Mouse (Mus musculus) forebrain, embryonic 12.5 days (tissue): ENCODE measurements at regions not wholly inside any gene's neighbourhood (a gene's known extent, or its start where the extent isn't known, plus 50 kb on each side); places are given as distances from the start of the nearest gene placed in this dataset.

Experiments
- ATAC-seq: fragments of 200-750 bp; cut with Nextera tagmentation; 2 replicates; pipeline ENCODE4 v1.8.0; 2017; ENCODE audit warnings: moderate TSS enrichment; ENCODE audit not compliant: low FRiP score
- H3K27ac ChIP-seq: fragments of 300-500 bp; sonication (generic); 2 replicates; pipeline ENCODE4 v1.5.1; 2016; ENCODE audit warnings: mild to moderate bottlenecking
- H3K27me3 ChIP-seq: fragments of 300-500 bp; sonication (generic); 2 replicates; pipeline ENCODE4 v1.6.1; 2016; ENCODE audit warnings: mild to moderate bottlenecking
- H3K36me3 ChIP-seq: fragments of 300-500 bp; sonication (generic); replicated peaks from 2 replicates; pipeline ENCODE4 v1.6.1; 2016; ENCODE audit warnings: mild to moderate bottlenecking
- H3K4me1 ChIP-seq: fragments of 300-500 bp; sonication (generic); 2 replicates; pipeline ENCODE4 v1.6.1; 2016
- H3K4me2 ChIP-seq: fragments of 300-500 bp; sonication (generic); 2 replicates; pipeline ENCODE4 v1.6.1; 2016; ENCODE audit warnings: mild to moderate bottlenecking, moderate library complexity
- H3K4me3 ChIP-seq: fragments of 300-500 bp; sonication (generic); replicated peaks from 2 replicates; pipeline ENCODE4 v1.5.1; 2016; ENCODE audit warnings: mild to moderate bottlenecking
- H3K9ac ChIP-seq: fragments of 300-500 bp; sonication (generic); 2 replicates; pipeline ENCODE4 v1.6.1; 2016; ENCODE audit warnings: mild to moderate bottlenecking
- H3K9me3 ChIP-seq: fragments of 300-500 bp; sonication (generic); 2 replicates; pipeline ENCODE4 v1.6.1; 2016
- WGBS: fragments of 180-500 bp; shearing (Covaris S2); methylation state at CpG from one replicate; pipeline ENCODE4 v1.1.7; 2016; 5-methylcytosine and 5-hydroxymethylcytosine counted together

DNA sequence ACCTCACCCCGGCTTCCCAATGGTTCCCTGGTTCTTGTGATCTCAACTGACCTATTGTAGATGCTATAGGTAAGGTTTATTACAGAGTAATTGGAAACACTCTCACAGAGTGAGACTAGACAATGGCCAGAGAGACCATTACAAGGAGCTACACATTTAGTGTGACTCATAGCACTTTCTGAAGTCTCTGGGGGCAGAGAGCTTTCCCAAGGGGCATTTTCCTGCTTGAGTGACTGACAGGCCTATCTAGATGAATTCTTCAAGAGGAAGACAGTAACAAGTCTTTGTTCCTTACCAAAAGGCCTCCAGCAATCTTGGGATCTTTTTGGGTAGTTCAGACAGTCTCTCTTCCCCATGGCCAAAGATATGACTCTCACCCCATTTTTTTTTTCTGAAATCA is 316.4 kb upstream of the Klf3 start:
- Histone ChIP-seq H3K9ac (no peak overlapping the region), H3K27ac (no peak overlapping the region), H3K27me3 (no peaks in the 10 kb centered on the region), H3K4me2 (no peak overlapping the region), H3K4me1 (peaks cover 13% of the 10 kb centered on the region), H3K9me3 (peaks cover 6% of the 10 kb centered on the region; the same call in 1 of the 2 replicates), H3K36me3 (no peaks in the 10 kb centered on the region), H3K4me3 (no peak overlapping the region)
- ATAC-seq = no peak
- WGBS = 100% methylated on average over 1 of the region's 1 CpGs

DNA sequence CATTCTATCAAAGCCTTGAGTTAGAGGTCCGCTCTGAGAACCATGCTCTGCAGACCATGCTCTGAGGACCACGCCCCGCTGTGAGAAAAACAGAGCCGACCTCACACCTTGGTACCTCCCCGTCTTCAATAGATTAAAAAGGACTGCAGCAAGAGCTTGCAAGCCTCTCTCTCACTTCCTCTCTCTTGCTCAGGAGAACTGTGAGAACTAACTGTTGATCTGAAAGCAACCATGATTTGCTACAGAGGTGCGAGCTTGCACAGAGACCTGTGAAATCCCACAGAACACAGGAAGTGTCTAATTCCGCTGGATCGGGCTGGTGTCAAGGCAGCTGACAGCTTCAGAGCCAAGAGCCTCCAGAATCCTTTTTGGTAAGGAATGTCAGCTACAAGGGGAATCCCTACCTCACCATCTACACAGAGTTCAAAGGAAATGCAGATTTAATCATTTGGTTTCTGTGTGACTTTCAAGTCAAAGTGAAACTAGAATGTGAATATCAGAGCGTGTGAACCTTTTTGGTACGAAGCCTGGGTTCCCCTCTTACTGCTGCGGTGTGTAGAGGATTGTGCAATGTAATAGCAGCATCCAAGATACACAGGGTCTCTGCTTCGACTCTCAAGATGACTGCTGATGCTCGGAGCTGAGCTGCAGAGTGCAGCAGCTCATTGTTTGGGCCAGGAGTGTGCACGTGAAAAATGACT is 315.3 kb upstream of the Klf3 start:
- H3K9me3 ChIP-seq = peaks cover 6% of the 10 kb centered on the region; the same call in 1 of the 2 replicates
- no peak overlapping the region for H3K4me3 ChIP-seq
- no peaks in the 10 kb centered on the region for H3K36me3 ChIP-seq
- H3K9ac ChIP-seq = no peak overlapping the region
- no peaks in the 10 kb centered on the region for H3K27me3 ChIP-seq
- no peak for ATAC-seq
- H3K4me2 ChIP-seq = no peak overlapping the region
- 88% methylated on average over 14 of the region's 14 CpGs for WGBS
- H3K27ac ChIP-seq = no peak overlapping the region
- peaks cover 13% of the 10 kb centered on the region for H3K4me1 ChIP-seq

DNA sequence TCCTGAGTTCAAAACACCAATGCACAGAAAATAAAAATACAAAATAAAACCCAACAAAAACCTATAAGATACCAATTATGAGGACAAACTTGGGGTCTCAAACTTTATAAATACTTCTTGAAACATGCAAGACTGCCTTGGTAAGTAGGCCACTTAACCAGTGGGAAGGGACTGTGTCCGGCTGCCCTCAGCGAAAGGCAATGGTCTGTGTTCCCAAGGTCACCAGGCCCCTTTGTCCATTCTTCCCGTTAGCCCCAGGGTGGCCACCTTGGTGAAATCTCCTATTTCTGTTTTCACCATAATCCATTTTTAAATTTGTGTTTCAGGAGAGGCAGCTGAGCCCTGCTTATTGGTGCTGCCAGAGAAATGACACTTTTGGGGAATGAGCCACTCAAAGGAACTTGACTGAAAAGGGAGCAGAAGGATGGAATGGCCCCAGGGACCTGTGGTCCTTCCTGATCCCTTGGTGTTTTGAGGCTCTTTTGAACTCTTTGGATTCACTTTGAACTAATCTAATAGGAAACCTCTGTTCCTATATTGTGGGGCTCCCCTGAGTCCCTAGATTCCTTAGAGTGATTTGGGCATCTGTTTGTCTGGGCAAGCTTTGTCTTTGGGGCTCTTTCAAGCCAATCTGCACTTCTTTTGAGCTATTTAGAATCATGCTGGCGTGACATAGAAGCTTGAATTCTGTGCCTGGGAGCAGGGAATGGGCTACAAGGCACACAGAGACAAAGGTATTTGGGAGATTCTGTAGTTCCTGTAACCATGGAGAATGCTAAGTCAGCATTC is 313.3 kb upstream of the Klf3 start:
- Histone ChIP-seq H3K4me3 (no peak overlapping the region), H3K27me3 (no peaks in the 10 kb centered on the region), H3K27ac (peak overlapping the region; percentile 63; the same call in 1 of the 2 replicates), H3K4me1 (peaks cover 13% of the 10 kb centered on the region), H3K9ac (no peak overlapping the region), H3K9me3 (peaks cover 6% of the 10 kb centered on the region; the same call in 1 of the 2 replicates), H3K4me2 (no peak overlapping the region), H3K36me3 (no peaks in the 10 kb centered on the region)
- ATAC-seq = peak; percentile 65; the same call in 1 of the 2 replicates
- WGBS = 33% methylated on average over 4 of the region's 4 CpGs

DNA sequence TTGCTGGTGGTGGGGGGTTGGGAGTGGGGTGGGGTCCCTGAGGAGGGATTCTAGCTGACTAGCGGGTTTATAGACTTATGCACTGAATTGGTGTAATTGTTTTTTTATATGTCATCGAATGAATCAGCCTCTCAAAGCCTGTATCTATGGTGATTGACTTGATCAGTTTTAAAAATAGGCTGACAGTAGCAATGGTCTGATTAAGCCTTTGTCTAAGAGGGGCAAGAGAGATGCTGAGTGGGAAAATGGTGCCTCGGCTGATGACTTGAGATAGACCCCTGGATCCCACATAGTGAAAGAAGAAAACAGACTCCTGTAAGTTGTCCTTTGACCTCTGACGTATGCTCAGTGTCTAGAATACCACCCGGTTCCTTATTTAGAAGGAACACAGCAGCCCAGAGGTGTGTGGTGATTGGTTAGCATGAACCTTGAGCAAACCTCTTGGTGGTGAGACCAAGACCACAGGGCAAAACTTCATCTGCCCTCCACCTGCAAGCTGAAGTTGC is 312.7 kb upstream of the Klf3 start:
- peaks cover 13% of the 10 kb centered on the region for H3K4me1 ChIP-seq
- H3K4me2 ChIP-seq = no peak overlapping the region
- no peak overlapping the region for H3K9ac ChIP-seq
- H3K27me3 ChIP-seq = no peaks in the 10 kb centered on the region
- 23% methylated on average over 5 of the region's 5 CpGs for WGBS
- peak; percentile 39; the same call in 1 of the 2 replicates for ATAC-seq
- H3K9me3 ChIP-seq = peaks cover 6% of the 10 kb centered on the region; the same call in 1 of the 2 replicates
- 0 out of 2 replicates have a peak overlapping the region, but pooled peaks have one; percentile 63 for H3K27ac ChIP-seq
- H3K36me3 ChIP-seq = no peaks in the 10 kb centered on the region
- H3K4me3 ChIP-seq = no peak overlapping the region

DNA sequence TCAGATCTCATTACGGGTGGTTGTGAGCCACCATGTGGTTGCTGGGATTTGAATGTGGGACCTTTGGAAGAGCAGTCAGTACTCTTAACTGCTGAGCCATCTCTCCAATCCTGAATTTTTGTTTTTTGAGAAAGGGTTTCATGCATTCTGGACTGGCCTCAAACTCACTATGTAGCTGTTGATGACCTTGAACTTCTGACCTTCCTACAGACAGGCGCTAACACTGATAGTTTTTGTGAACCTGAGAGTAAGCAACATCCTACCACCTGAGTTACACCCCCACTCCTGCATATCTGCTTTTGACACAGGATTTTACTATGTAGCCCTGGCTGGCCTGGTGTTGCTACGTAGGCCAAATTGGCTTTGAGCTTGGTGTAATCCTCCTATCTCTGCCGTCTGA is 308.8 kb upstream of the Klf3 start:
- H3K9ac ChIP-seq = no peak overlapping the region
- no peaks in the 10 kb centered on the region for H3K36me3 ChIP-seq
- no peak overlapping the region for H3K27ac ChIP-seq
- H3K27me3 ChIP-seq = no peaks in the 10 kb centered on the region
- no peaks in the 10 kb centered on the region for H3K9me3 ChIP-seq
- H3K4me3 ChIP-seq = no peak overlapping the region
- WGBS = 94% methylated on average over 4 of the region's 4 CpGs
- ATAC-seq = no peak
- no peak overlapping the region for H3K4me2 ChIP-seq
- peaks cover 13% of the 10 kb centered on the region for H3K4me1 ChIP-seq

DNA sequence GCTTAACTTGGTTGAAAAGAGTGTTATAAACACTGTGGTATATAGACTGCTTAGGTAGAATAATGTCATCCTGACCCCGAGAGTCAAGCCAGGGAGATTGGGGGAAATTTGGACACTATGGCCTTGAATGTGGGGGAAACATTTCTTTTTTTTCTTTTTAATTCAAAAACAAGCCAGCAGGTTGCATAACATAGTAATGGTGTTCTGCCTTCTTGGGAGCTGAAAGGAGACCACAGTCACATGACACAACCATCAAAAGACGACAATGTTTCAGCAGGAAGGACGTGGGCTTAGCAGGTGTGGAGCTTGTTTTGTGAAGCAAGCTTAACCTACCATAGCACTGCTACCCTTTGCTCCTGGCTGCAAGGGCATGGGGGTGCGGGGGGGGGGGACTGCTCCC is 306.3 kb upstream of the Klf3 start:
- Histone ChIP-seq H3K27me3 (no peaks in the 10 kb centered on the region), H3K9me3 (no peaks in the 10 kb centered on the region), H3K36me3 (no peaks in the 10 kb centered on the region), H3K4me3 (no peak overlapping the region), H3K9ac (no peak overlapping the region), H3K27ac (no peak overlapping the region), H3K4me2 (no peak overlapping the region), H3K4me1 (no peaks in the 10 kb centered on the region)
- ATAC-seq = no peak
- WGBS = 88% methylated on average over 4 of the region's 4 CpGs

DNA sequence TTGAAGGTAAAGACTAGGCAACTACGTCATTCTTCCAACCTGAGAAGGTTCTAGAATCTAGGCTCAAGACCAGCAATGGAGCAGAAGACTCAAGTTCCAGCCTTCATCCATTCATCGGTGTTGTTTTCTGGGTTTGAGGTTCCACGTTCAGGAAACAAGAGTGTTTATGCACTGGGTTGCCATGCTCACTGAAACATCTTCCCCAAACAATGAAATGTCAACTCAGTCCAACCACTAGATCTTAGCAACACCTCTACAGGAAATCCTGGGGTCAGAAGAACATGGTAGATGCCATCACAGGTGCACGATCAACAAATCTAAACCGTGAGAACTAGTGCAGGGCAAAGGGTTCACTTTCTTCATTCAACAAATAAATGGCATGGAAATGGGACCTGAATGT is 304.8 kb upstream of the Klf3 start:
- 95% methylated on average over 5 of the region's 5 CpGs for WGBS
- Histone ChIP-seq H3K27me3 (no peaks in the 10 kb centered on the region; the same call in 1 of the 2 replicates), H3K9me3 (no peaks in the 10 kb centered on the region), H3K4me3 (no peak overlapping the region), H3K27ac (no peak overlapping the region), H3K9ac (no peak overlapping the region), H3K36me3 (no peaks in the 10 kb centered on the region), H3K4me1 (peaks cover under 1% of the 10 kb centered on the region; the same call in 1 of the 2 replicates), H3K4me2 (no peak overlapping the region)
- no peak for ATAC-seq

DNA sequence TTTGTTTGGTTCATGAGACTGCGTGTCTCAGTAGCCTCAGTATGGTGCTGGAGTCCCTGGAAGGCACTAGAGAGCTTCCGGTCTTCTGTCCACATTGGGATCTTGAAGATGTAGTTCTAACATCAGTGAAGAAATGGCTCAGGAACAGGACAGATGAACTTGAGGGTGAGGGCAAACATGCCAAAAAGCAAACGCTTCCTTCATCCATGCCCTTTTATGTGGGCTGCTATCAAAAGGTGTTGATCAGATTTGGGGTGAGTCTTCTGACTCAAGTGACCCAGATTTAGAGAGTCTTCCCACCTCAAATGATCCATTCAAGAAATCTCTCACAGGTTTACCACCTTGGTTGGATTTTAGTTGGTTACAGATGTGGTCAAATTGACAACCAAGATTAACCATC is 304.1 kb upstream of the Klf3 start:
- ATAC-seq = no peak
- H3K4me1 ChIP-seq = peaks cover 6% of the 10 kb centered on the region; the same call in 1 of the 2 replicates
- WGBS = 97% methylated on average over 3 of the region's 3 CpGs

DNA sequence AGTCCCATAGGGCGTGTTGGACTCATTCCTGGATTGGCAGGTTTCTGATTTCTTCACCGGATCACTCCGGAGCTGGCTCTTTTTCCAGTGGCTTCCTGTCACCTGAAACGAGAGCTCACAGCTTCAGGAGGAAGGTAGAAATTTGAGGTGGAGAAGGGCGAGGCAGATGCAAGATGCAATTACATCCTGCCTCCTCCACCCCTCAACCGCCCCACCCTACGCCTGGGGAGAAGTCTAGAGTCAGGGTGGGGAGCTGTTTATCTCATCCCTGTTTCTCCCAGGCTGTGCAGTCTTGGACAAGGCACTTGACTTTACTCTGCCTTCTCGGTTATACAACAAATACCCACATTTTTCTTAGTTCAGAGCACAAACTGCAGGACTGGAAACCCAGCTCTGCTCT is 302.8 kb upstream of the Klf3 start:
- H3K9me3 ChIP-seq = no peaks in the 10 kb centered on the region
- peaks cover 17% of the 10 kb centered on the region for H3K4me1 ChIP-seq
- no peak overlapping the region for H3K4me3 ChIP-seq
- H3K27me3 ChIP-seq = no peaks in the 10 kb centered on the region; the same call in 1 of the 2 replicates
- no peak for ATAC-seq
- 91% methylated on average over 8 of the region's 8 CpGs for WGBS
- H3K4me2 ChIP-seq = no peak overlapping the region
- no peaks in the 10 kb centered on the region for H3K36me3 ChIP-seq
- H3K27ac ChIP-seq = no peak overlapping the region
- no peak overlapping the region for H3K9ac ChIP-seq

More for the DNA sequence above, 304.1 kb upstream of the Klf3 start:
- Histone ChIP-seq H3K4me2 (no peak overlapping the region), H3K9ac (no peak overlapping the region), H3K9me3 (no peaks in the 10 kb centered on the region), H3K27ac (no peak overlapping the region), H3K4me3 (no peak overlapping the region), H3K27me3 (no peaks in the 10 kb centered on the region; the same call in 1 of the 2 replicates), H3K36me3 (no peaks in the 10 kb centered on the region)

DNA sequence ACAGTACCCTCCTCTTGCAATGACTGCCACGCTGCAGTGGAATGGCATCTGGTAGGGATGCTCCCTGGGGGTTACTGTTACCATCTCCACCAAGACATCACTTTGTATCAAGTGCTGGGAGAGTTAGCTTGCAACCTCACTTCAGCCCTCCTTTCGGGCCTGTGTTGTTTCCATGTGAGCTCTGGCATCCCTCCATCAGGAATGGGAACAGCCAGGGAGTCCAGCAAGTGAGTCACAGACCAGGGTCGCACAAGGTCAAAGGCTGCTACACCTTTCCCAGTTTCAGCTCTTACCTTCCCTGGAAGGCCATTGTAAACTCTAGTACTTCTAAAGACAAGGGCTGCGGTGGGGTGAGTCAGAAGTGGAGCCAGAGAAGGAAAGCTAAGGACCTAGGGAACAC is 302.3 kb upstream of the Klf3 start:
- Histone ChIP-seq H3K9me3 (no peaks in the 10 kb centered on the region), H3K27ac (no peak overlapping the region), H3K27me3 (no peaks in the 10 kb centered on the region; the same call in 1 of the 2 replicates), H3K4me2 (no peak overlapping the region), H3K36me3 (no peaks in the 10 kb centered on the region), H3K9ac (no peak overlapping the region), H3K4me3 (no peak overlapping the region), H3K4me1 (peaks cover 21% of the 10 kb centered on the region)
- ATAC-seq = no peak
- WGBS = 82% methylated on average over 4 of the region's 4 CpGs

DNA sequence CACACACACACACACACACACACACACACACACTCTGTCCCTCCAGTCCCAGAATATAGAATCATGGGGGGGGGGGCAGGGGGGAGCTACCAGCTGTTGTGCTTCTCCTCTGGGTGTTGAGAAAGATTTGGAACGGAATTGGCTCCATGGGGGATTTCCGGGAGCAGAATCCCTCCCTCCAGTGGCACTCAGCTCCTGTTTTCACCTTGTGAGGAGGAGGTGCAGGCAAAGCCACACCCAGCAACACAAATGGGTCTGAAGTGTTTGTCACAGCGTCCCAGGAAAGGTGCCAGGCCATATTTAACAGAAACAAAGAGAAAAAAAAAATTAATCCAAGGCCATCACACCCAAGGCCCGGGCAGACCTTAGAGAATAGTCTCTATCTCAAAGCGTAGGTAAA is 301.4 kb upstream of the Klf3 start:
- H3K9ac ChIP-seq = no peak overlapping the region
- H3K4me1 ChIP-seq = peaks cover 29% of the 10 kb centered on the region
- no peak overlapping the region for H3K4me3 ChIP-seq
- H3K36me3 ChIP-seq = no peaks in the 10 kb centered on the region
- ATAC-seq = no peak
- WGBS = 82% methylated on average over 5 of the region's 5 CpGs
- no peak overlapping the region for H3K27ac ChIP-seq
- H3K4me2 ChIP-seq = no peak overlapping the region
- H3K9me3 ChIP-seq = no peaks in the 10 kb centered on the region
- no peaks in the 10 kb centered on the region; the same call in 1 of the 2 replicates for H3K27me3 ChIP-seq

DNA sequence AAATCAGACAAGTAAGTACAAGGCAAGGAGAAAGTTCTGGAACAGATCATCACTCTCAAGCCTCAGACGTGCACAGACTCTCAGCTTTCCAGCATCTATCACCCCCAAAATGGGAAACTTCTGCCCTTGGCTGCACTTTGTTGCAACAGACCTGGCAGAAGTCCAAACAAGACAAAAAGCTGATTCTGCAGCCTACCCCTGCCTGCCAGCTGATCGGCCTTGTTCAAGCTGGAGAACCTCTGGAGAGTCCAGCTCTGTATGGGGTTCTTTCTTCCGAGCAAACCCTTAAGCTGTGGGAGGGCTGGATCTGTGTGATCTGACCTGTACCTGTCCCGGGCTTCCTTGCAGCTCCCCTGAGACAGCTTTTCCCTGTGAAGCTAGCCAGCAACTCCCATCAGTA is 299.7 kb upstream of the Klf3 start:
- Histone ChIP-seq H3K4me1 (peaks cover 29% of the 10 kb centered on the region), H3K9me3 (no peaks in the 10 kb centered on the region), H3K4me3 (no peak overlapping the region), H3K27ac (no peak overlapping the region), H3K4me2 (no peak overlapping the region), H3K36me3 (no peaks in the 10 kb centered on the region), H3K27me3 (no peaks in the 10 kb centered on the region; the same call in 1 of the 2 replicates), H3K9ac (no peak overlapping the region)
- 44% methylated on average over 4 of the region's 4 CpGs for WGBS
- ATAC-seq = no peak
